Mouse (Mus musculus): Measurements from ENCODE around the gene Gbf1.

- TF ChIP-seq EP300 (IDR thresholded peaks at IDR 0.05; ENCODE audit: insufficient read depth, low read depth, low read length) (no peak), POLR2A (IDR thresholded peaks at IDR 0.05; ENCODE audit: insufficient read depth, low read length) (no peak), CTCF (IDR thresholded peaks at IDR 0.05; ENCODE audit: low read depth, low read length) (no peak)
Measured at GRCm38 (mm10) chr19:46234450-46234849, 82.1 kb downstream of the Gbf1 start.

All from ES-Bruce4 (cell line).